ENCODE assay signal across 11 mouse cellular contexts in the genomic region with DNA sequence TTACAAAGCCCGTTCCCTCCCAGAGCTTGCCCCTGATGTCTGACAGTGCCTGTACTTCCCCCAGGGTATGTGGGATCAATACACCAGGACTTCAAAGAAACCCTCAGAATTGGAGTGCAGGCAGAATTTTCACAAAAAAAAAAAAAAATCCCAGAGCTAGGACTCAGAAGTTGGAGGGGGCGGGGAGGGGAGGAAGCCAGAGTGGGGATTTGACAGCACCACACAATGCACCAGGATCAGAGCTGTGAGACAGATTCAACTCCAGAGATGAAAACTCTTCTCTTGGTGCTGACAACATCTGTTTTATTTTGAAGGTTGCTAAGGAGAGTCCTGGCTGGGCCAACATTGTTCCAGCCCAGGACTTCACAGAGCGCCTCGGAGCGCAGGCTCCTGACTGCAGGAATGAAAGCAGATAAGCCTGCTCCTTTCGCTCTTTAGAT. TPM values are rescaled to one million over a fixed set of nuclear protein-coding genes. Genes with fewer than 3 reads are reported as not detected.
DNase-seq lines count a peak whose midpoint lies in the region; ATAC-seq and TF ChIP-seq lines count a peak whose summit lies in the region.
"Had no signal": no experiment of that assay in that cellular context is flagged by ENCODE, and none has a peak within 500 bp of the region (broad histone marks: within the 10 kb centered on the region; RNA-seq: fewer than 3 reads in every experiment).

No protein-coding gene starts in this region.

- no peaks in the 10 kb centered on the region for H3K9me3 ChIP-seq in embryonic facial prominence, embryonic 15.5 days (replicated peaks)
- H3K9me3 ChIP-seq: G1E had no signal

- H3K27me3 ChIP-seq in embryonic facial prominence, embryonic 15.5 days = no peaks in the 10 kb centered on the region
- no peaks in the 10 kb centered on the region for H3K27me3 ChIP-seq in kidney, adult 2 months (replicated peaks; ENCODE audit: control insufficient read depth, insufficient read depth, low read length)

- no peak for TF ChIP-seq CTCF in kidney, adult 2 months (conservative IDR thresholded peaks at IDR 0.05; ENCODE audit: insufficient read depth, insufficient read length, low read depth, low read length)

- H3K9ac ChIP-seq in embryonic facial prominence, embryonic 15.5 days = no peak overlapping the region

- H3K4me1 ChIP-seq in embryonic facial prominence, embryonic 15.5 days = peaks cover 64% of the 10 kb centered on the region
- no peaks in the 10 kb centered on the region for H3K4me1 ChIP-seq in kidney, adult 2 months (ENCODE audit: control insufficient read depth, insufficient read depth, low read length)

- H3K36me3 ChIP-seq in embryonic facial prominence, embryonic 15.5 days = peaks cover 16% of the 10 kb centered on the region
- H3K36me3 ChIP-seq in kidney, adult 2 months (ENCODE audit: control insufficient read depth, insufficient read depth, low read length) = no peaks in the 10 kb centered on the region
- H3K36me3 ChIP-seq: G1E had no signal

- peak; percentile 71; the same call in 1 of the 2 replicates for ATAC-seq in embryonic facial prominence, embryonic 15.5 days (ENCODE audit: insufficient number of reproducible peaks, low FRiP score, low TSS enrichment, low read depth)

- intact Hi-C loops in heart, postnatal 14 days (cut with DNase I) = loop anchor here (5.0 kb wide), 1 partner anchor 36 kb away; no protein-coding TSS in a partner anchor

- no peak overlapping the region for H3K4me3 ChIP-seq in embryonic facial prominence, embryonic 15.5 days (replicated peaks)
- no peak overlapping the region for H3K4me3 ChIP-seq in kidney, adult 2 months (ENCODE audit: insufficient read depth, low read depth, low read length)

- 30% methylated on average over 6 of the region's 6 CpGs for whole genome bisulfite sequencing in embryonic facial prominence, embryonic 15.5 days
- 85% methylated on average over 6 of the region's 6 CpGs for WGBS in kidney, adult 2 months

- no peak overlapping the region for H3K4me2 ChIP-seq in embryonic facial prominence, embryonic 15.5 days (replicated peaks)

- peak; percentile 51 for DNase-seq in MN1 (ENCODE audit: low spot score)
- peak; percentile 58 to 64 for DNase-seq in heart, postnatal 14 days
- DNase-seq in lung, postnatal 36 days = peak; percentile 54
- DNase-seq in natural killer cell, adult 2 months (ENCODE audit: low spot score in 2 of 2) = no peak
- no peak for DNase-seq in kidney, adult 2 months
- DNase-seq in right cerebral cortex, postnatal 4 days = no peak
- DNase-seq in layer of hippocampus, postnatal 10 days (ENCODE audit: low spot score in 2 of 2) = no peak

- peak overlapping the region; percentile 78 for H3K27ac ChIP-seq in embryonic facial prominence, embryonic 15.5 days (replicated peaks)
- H3K27ac ChIP-seq in kidney, adult 2 months (ENCODE audit: insufficient read depth, low read depth, low read length) = no peak overlapping the region

- TF ChIP-seq POLR2A in kidney, adult 2 months (IDR thresholded peaks at IDR 0.05; ENCODE audit: low read depth, low read length) = no peak

RNA-seq across cellular contexts. Expression of gene Ptgfrn, which starts 39.3 kb away (rescaled TPM):
- 7.4 and 9.8 TPM in 2 replicates for polyA plus RNA-seq in embryonic facial prominence, embryonic 15.5 days (2015; fragmentation: Nextera tagmentation; extraction: Ambion mirVana)
- 10 to 100 TPM; 48.9 to 49.4 TPM for total RNA-seq in heart, postnatal 14 days (2021)
- 5.2 and 5.5 TPM in 2 replicates for polyA plus RNA-seq in kidney, adult 2 months (2012; rRNA removed)
- 10 to 100 TPM; 30.4 to 30.8 TPM for total RNA-seq in layer of hippocampus, postnatal 10 days (2021)
- total RNA-seq: common myeloid progenitor, adult 5-6 weeks had no signal
- polyA plus RNA-seq: G1E had no signal

RNA-seq across cellular contexts. Expression of gene Cd101, which starts 41.5 kb away (rescaled TPM):
- 0.15 and 0.21 TPM in 2 replicates for polyA plus RNA-seq in embryonic facial prominence, embryonic 15.5 days (2015; fragmentation: Nextera tagmentation; extraction: Ambion mirVana)
- under 1 TPM; 0.37 to 0.43 TPM for total RNA-seq in heart, postnatal 14 days (2021)
- 0.03 and 0.16 TPM in 2 replicates for polyA plus RNA-seq in kidney, adult 2 months (2012; rRNA removed)
- total RNA-seq in layer of hippocampus, postnatal 10 days (2021) = under 1 TPM; 0.27 to 0.42 TPM
- total RNA-seq: common myeloid progenitor, adult 5-6 weeks; liver, adult 2 months had no signal
- polyA plus RNA-seq: G1E had no signal

Comparison
In these comparisons a context has a peak if more than half of its experiments do, and no peak if none do; other contexts are left out.
1. DNase-seq: peak in MN1 (single experiment), heart, postnatal 14 days (2 of 2) and lung, postnatal 36 days (single experiment); none in natural killer cell, adult 2 months (0 of 2), kidney, adult 2 months (single experiment), right cerebral cortex, postnatal 4 days (single experiment) and layer of hippocampus, postnatal 10 days (0 of 2).